Mouse (Mus musculus) fat pad, adult 2 months (tissue): ENCODE results near the gene Mrgprg.

ENCODE experiments used
- DNase-seq: peaks from one replicate; pipeline ENCODE4 v3.0.0-alpha.2; 2011; ENCODE audit warnings: low read depth, low spot score; ENCODE audit errors: extremely low read depth

Mrgprg gene

GRCm38 (mm10) chr7:143766893-143767292, at the start of gene Mrgprg:
Mrgprg (minus strand) TSS chr7:143766993.
- DNase-seq: no peak

GRCm38 (mm10) chr7:143808909-143809308, 42.1 kb upstream of the Mrgprg start:
- no peak for DNase-seq

- peak; percentile 50 for DNase-seq
Observed at GRCm38 (mm10) chr7:143805199-143805624, 38.4 kb upstream of the Mrgprg start.

DNA sequence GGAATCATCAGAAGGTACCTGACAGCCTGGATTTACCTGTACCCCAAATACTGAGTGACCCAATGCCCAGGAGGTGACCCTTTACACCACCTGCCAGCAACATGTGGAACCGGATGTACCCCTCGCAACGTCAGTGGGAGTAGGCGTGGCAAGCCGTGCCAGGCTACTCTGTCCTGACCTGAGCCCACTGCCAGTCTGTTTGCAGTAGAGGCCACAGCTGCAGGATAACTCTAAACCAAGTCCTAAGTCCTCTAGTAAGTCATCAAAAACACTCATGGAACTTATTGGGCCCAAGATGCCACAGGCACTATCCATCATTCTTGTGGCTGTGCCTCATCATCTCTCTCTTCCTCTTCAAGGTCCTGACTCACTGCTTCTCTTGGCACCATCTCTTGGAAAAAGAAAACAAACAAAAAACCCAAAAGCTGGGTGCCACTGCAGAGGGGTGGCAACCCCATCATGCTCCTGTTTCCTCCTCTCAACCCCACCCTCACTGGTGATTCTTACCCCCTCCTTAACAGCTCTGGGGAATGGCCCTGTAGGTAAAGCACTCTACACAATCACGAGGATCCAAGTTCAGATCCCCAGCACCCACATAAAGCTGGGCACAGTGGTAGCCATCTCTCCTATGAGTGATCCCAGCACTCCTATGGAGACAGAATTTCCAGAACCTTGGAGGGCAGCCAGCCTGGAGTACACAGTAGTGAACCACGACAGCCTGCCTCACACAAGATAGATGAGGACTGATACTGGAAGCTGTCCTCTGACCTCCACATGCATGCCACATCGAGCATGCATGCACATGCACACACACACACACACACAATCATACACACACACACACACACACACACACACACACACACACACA, 34.6 kb upstream of the Mrgprg start:
- no peak for DNase-seq

GRCm38 (mm10) chr7:143800770-143801169, 34.0 kb upstream of the Mrgprg start:
- no peak for DNase-seq

DNA sequence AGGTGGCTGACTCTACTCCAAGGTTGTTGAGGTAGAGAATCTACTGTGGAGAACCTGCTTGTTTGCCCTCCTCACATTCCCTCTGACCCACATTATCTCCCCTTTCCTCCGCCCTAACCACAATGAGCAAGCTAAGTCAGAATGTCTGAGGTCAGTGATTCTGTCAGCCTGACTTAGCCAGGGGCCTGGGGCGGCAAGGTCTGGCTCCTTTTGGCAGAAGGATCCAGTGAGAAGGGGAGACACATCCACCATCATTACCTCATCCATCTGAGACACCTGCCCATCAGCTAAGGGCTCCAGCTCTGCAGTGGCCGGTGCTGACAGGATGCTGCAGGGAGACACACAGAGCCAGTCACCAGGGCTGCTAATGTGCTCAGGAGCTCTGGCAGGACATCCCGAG, 32.0 kb upstream of the Mrgprg start:
- DNase-seq: no peak

- no peak for DNase-seq
Observed at GRCm38 (mm10) chr7:143793121-143793520, 26.3 kb upstream of the Mrgprg start.

GRCm38 (mm10) chr7:143792336-143792985, 25.7 kb upstream of the Mrgprg start:
- DNase-seq: no peak

DNA sequence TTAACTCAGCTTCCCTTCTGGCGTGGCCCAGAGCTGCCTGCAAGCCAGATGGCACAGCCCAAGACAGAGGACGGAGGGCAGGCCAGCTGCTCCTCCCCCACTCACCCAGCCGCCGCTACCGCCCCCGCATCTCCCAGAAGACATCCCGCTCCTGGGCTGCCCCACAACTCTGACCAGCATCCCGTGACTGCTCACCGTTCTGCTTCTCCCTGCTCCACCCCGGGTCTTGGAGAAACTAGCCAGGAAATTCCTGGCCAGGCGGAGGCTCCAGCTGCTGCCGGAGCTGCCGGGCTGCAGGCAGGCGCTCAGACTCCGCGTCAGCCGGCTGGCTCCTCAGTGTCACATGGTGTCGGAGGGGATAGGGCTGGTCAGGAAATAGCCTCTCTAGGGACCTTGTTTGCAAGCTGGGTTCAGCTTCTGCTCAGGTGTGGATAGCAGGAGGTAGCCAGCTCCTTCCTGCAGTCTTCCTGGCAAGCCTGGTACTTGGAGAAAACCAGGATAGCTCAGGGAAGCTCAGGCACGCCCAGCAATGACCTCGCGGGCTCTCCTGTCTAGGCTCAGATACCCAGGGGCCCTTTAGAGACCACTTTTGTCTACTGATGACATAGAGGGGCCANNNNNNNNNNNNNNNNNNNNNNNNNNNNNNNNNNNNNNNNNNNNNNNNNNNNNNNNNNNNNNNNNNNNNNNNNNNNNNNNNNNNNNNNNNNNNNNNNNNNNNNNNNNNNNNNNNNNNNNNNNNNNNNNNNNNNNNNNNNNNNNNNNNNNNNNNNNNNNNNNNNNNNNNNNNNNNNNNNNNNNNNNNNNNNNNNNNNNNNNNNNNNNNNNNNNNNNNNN, 17.4 kb upstream of the Mrgprg start, which contains the start of gene Mrgpre:
Gene Mrgpre, minus strand, starts transcription at position 505 of the 834 bp plus-strand sequence.
- no peak for DNase-seq

DNA sequence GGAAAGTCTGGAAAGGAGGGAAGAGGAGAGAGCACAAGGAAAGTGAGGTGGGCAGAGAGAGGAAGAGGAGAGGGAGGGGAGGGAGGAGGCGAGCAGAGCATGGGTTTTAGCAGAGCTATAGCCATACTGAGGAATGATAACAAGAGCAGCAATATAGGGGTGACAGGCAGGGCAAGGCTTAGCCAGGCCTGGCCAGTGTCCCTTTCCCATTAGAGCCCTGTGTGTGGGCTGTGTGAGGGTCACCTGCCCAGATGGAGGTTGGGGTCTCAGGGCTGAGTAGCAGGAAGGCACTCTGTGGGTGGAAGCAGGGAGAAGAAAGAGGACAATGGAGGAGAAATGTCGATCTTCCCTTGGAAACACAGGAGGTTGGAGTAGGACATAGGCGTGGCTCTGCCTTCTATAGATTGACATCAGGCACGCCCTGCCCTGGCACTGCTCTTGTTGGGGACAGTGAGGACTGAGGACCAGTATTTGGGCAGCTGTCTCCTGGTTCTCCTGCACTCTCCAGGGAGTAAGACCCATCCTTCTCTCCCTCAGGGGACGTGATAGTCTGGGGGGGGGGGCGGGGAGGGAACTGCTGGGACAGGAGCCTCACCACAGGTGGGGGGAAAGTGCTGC, 16.7 kb upstream of the Mrgprg start:
- no peak for DNase-seq

GRCm38 (mm10) chr7:143777375-143777774, 10.6 kb upstream of the Mrgprg start:
- no peak for DNase-seq

- no peak for DNase-seq
Observed at GRCm38 (mm10) chr7:143776137-143776536, 9.3 kb upstream of the Mrgprg start.

DNA sequence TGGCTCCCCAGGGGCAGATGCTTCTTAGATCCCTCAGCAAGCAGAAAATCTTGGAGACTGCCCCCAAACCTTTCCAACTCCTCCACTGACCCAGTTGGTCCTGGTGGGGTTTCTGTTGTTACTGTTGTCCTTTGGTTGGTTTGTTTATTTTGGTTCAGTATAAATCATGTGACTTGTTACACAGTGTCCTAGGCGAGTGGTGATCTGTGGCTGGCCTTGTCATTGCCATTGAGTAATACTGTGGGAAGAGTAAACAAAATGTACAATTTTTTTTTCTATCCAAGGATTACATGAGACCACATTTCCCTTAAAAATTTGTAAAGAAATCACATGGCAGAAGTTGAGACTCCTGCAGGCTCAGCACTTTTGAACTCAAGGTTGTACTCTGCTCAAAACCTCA, 2.7 kb upstream of the Mrgprg start:
- DNase-seq: no peak

DNA sequence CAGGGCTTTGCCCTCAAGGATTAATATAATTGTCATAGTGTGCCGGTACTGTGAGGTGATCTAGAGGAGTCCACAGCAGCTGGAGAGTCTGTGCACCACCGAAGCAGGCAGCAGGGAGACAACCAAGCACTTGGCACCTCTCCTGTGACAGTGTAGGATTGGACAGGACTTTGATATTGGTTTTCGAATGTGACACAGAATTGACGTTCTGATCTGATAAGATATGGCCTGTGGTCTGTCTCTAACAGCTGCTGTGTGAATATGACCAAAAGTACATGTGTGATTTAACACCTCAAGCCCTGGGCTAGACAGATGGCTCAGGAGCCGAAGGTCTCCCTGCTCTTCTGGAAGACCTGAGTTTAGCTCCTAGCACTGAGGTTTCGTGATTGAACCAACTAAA, 1.5 kb upstream of the Mrgprg start:
- DNase-seq: no peak

GRCm38 (mm10) chr7:143764876-143765530, 1.8 kb downstream of the Mrgprg start:
- DNase-seq: no peak

DNA sequence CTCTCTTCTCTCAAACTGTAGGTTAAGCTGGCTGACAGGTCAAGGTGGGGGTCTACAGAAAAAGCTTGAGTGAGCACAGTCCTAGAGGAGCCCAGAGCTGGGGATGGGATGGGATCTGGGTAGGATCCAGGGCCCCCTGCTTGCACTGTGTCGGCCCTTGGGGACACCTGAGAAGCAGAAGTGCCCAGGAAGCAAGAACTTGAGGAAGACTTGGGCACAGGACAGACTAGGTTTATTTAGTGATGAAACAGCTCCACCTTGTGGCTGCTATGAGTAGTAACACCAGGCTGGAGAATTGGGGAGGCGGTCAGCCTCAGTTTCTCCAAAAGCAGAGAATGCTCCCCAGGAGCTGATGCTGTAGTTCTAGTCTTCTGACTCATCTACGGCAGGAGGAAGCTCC, 3.0 kb downstream of the Mrgprg start:
- DNase-seq: no peak

- DNase-seq: no peak
Observed at GRCm38 (mm10) chr7:143758956-143759355, 7.8 kb downstream of the Mrgprg start.

DNA sequence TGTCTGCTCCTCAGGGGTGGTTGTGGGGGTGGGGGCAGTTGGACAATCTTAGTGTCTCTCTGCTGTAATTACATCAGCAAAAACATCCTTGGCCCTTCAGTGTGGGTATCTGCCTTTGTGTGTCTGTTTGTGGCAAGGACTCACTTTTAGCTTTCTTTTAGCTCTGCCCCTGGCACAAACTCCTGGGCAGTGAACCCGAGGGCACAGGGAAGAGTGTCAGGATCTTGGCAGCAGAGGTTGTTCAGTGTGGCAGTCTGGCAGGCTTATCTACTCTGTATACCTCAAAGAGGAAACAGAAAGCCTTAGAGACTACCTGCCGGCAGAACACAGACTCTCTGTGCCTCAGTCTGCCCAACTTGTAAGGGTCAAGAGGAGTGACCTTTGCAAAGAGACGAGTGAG, 9.1 kb downstream of the Mrgprg start:
- DNase-seq: no peak

GRCm38 (mm10) chr7:143757027-143757390, 9.8 kb downstream of the Mrgprg start:
- no peak for DNase-seq
